Mouse (Mus musculus) myocyte (in vitro differentiated cells): Measurements from ENCODE around the gene Ulk4. TPM values are rescaled to one million over a fixed set of nuclear protein-coding genes. Genes with fewer than 3 reads are reported as not detected.

Experiments
- H3K27me3 ChIP-seq: one replicate; pipeline ENCODE4 v1.6.1; 2011; ENCODE audit not compliant: control insufficient read depth, insufficient read depth, insufficient read length
- H3K36me3 ChIP-seq: one replicate; pipeline ENCODE4 v1.6.1; 2011; ENCODE audit not compliant: control insufficient read depth, insufficient read depth
- H3K4me2 ChIP-seq: one replicate; pipeline ENCODE4 v1.6.1; 2011; ENCODE audit warnings: low read depth, control low read depth
- H3K4me3 ChIP-seq: one replicate; pipeline ENCODE4 v1.5.1; 2011; ENCODE audit warnings: mild to moderate bottlenecking, control low read depth, moderate library complexity
- H3K79me2 ChIP-seq: one replicate; pipeline ENCODE4 v1.6.1; 2011; ENCODE audit not compliant: control insufficient read depth, insufficient read depth
- H3ac ChIP-seq: one replicate; pipeline ENCODE4 v1.6.1; 2011; ENCODE audit not compliant: control insufficient read depth, insufficient read length
- CEBPB ChIP-seq: IDR thresholded peaks from 2 replicates; pipeline ENCODE4 v1.6.1; 2011; ENCODE audit warnings: mild to moderate bottlenecking, moderate library complexity; ENCODE audit not compliant: poor library complexity, insufficient read depth, severe bottlenecking
- E2F4 ChIP-seq: IDR thresholded peaks from one replicate; pipeline ENCODE4 v1.6.1; 2011; ENCODE audit warnings: mild to moderate bottlenecking, control low read depth, moderate library complexity; ENCODE audit not compliant: insufficient read depth
- MAX ChIP-seq: IDR thresholded peaks from one replicate; pipeline ENCODE4 v1.6.1; 2011; ENCODE audit warnings: low read depth, mild to moderate bottlenecking, control low read depth
- MYOD1 ChIP-seq, 3 experiments: IDR thresholded peaks; one replicate each; pipeline ENCODE4 v1.6.1; 2011; ENCODE audit warnings: control low read depth in 2 of 3, low read depth in 2 of 3, mild to moderate bottlenecking in 2 of 3, moderate library complexity in 1 of 3; ENCODE audit not compliant: insufficient read length in 2 of 3, control insufficient read depth in 1 of 3
- MYOG ChIP-seq, 3 experiments: IDR thresholded peaks; one replicate each; pipeline ENCODE4 v1.6.1; 2011; ENCODE audit warnings: control low read depth in 2 of 3, low read depth in 2 of 3, mild to moderate bottlenecking in 2 of 3; ENCODE audit not compliant: insufficient read length in 2 of 3, control insufficient read depth in 1 of 3, insufficient read depth in 1 of 3
- POLR2A ChIP-seq: IDR thresholded peaks from one replicate; pipeline ENCODE4 v1.6.1; 2011; ENCODE audit warnings: low read depth, mild to moderate bottlenecking, control low read depth, moderate library complexity; ENCODE audit not compliant: insufficient read length
- POLR2AphosphoS2 ChIP-seq: IDR thresholded peaks from one replicate; pipeline ENCODE4 v1.6.1; 2011; ENCODE audit warnings: low read depth, control low read depth; ENCODE audit not compliant: insufficient read length
- REST ChIP-seq: IDR thresholded peaks from one replicate; pipeline ENCODE4 v1.6.1; 2011; ENCODE audit warnings: mild to moderate bottlenecking, control low read depth, moderate library complexity; ENCODE audit not compliant: insufficient read depth, insufficient read length
- SRF ChIP-seq: IDR thresholded peaks from one replicate; pipeline ENCODE4 v1.6.1; 2011; ENCODE audit warnings: low read depth; ENCODE audit not compliant: control insufficient read depth, insufficient read length
- TCF12 ChIP-seq: IDR thresholded peaks from one replicate; pipeline ENCODE4 v1.6.1; 2011; ENCODE audit warnings: mild to moderate bottlenecking, control low read depth; ENCODE audit not compliant: poor library complexity, insufficient read depth, severe bottlenecking
- TCF3 ChIP-seq: IDR thresholded peaks from one replicate; pipeline ENCODE4 v1.6.1; 2011; ENCODE audit warnings: low read depth, control low read depth; ENCODE audit not compliant: insufficient read length
- USF1 ChIP-seq: IDR thresholded peaks from one replicate; pipeline ENCODE4 v1.6.1; 2011; ENCODE audit warnings: low read depth, mild to moderate bottlenecking, control low read depth, moderate library complexity
- polyA plus RNA-seq: library from polyadenylated mRNA; unstranded; fragments of >200 nt; fragmentation: generic; extraction: Trizol; gene quantifications from one replicate; pipeline ENCODE4 v1.2.1, GENCODE M21; 2012; ENCODE audit warnings: missing spikeins

Gene Ulk4
- polyA plus RNA-seq, 1 experiment, result 0.85 TPM

DNA sequence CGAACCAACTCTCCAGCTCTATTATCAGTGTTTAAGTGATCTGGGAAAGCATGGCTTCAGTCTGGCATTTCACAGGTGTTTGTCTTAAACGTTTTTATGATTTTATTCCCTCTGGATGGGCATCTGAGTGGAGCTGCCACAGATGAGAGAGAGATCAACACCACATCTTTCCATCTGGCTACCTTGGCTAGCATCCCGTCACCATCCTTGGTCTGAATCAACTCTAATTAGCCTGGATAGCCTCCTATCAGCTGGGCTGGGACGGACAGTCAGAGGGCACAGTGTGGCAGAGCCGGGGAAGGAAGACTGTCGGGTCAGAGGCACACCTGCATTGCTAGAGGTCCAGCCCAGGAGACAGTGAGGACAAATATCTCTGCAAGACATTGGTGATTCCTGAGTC lies 4.9 kb upstream of the Ulk4 start:
- Histone ChIP-seq H3K79me2 (peaks cover 10% of the 10 kb centered on the region), H3K36me3 (no peaks in the 10 kb centered on the region), H3K4me3 (no peak overlapping the region), H3K27me3 (no peaks in the 10 kb centered on the region), H3ac (no peak overlapping the region), H3K4me2 (no peak overlapping the region)
- TF ChIP-seq POLR2A (no peak), REST (no peak), E2F4 (no peak), POLR2AphosphoS2 (no peak), MAX (no peak), USF1 (no peak), TCF12 (no peak), SRF (no peak), MYOD1 (IDR thresholded peaks at IDR 0.05; ENCODE audit: control insufficient read depth in 1 of 3, insufficient read length in 2 of 3, low read depth in 2 of 3) (no peak), TCF3 (no peak), MYOG (IDR thresholded peaks at IDR 0.05; ENCODE audit: control insufficient read depth in 1 of 3, insufficient read depth in 1 of 3, insufficient read length in 2 of 3, low read depth in 2 of 3) (no peak), CEBPB (no peak)

DNA sequence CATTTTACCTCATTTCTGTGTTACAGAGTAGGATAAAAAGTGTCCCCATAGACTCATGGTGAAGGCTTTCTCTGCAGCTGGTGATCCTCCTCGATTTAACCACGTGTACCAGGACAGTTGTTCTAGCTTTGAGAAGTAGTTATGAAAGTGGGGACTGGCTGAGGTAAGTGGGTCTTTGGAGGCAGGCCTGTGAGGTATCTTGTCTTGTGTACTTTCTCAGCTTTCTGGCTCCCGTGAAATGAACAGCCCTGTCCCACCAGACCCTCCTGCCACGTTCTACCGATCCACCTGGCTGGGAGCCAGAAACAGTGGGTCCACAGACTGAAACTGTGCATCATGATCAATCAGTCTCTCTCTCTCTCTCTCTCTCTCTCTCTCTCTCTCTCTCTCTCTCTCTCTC lies 2.2 kb upstream of the Ulk4 start:
- TF ChIP-seq MAX, result no peak
- TF ChIP-seq USF1, result no peak
- no peak for TF ChIP-seq POLR2AphosphoS2
- no peak for TF ChIP-seq E2F4
- TF ChIP-seq TCF3, result no peak
- TF ChIP-seq CEBPB, result no peak
- TF ChIP-seq TCF12, result no peak
- TF ChIP-seq REST, result no peak
- TF ChIP-seq MYOD1 (IDR thresholded peaks at IDR 0.05; ENCODE audit: control insufficient read depth in 1 of 3, insufficient read length in 2 of 3, low read depth in 2 of 3), result no peak
- TF ChIP-seq POLR2A, result no peak
- no peak for TF ChIP-seq SRF
- TF ChIP-seq MYOG (IDR thresholded peaks at IDR 0.05; ENCODE audit: control insufficient read depth in 1 of 3, insufficient read depth in 1 of 3, insufficient read length in 2 of 3, low read depth in 2 of 3), result no peak

DNA sequence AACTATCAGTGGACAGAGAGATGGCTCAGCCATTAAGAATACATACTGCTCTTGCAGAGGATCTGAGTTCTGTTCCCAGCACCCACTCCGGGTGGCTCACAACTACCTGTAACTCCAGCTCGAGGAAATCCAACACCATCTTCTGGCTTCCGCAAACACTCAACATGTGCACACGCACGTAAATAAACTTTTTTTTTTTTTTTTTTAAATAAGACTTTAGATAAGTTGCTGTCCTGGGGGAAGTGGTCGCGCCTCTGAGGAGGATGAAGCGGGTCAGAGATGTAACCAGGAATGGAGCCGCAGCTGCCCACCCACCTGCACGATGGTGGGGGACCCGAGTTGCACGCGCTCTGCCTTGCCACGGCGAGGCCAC lies 266 bp downstream of the Ulk4 start:
- Histone ChIP-seq H3K36me3 (no peaks in the 10 kb centered on the region), H3K4me3 (peak overlapping the region; percentile 41), H3K27me3 (no peaks in the 10 kb centered on the region), H3K4me2 (peak overlapping the region; percentile 73), H3ac (peak overlapping the region; percentile 17), H3K79me2 (no peaks in the 10 kb centered on the region)
- no peak for TF ChIP-seq POLR2AphosphoS2
- TF ChIP-seq TCF12, result no peak

More for the DNA sequence above, 2.2 kb upstream of the Ulk4 start:
- no peak overlapping the region for H3ac ChIP-seq
- H3K4me3 ChIP-seq, result no peak overlapping the region
- H3K36me3 ChIP-seq, result no peaks in the 10 kb centered on the region
- no peaks in the 10 kb centered on the region for H3K27me3 ChIP-seq
- peaks cover 8% of the 10 kb centered on the region for H3K79me2 ChIP-seq
- H3K4me2 ChIP-seq, result no peak overlapping the region

DNA sequence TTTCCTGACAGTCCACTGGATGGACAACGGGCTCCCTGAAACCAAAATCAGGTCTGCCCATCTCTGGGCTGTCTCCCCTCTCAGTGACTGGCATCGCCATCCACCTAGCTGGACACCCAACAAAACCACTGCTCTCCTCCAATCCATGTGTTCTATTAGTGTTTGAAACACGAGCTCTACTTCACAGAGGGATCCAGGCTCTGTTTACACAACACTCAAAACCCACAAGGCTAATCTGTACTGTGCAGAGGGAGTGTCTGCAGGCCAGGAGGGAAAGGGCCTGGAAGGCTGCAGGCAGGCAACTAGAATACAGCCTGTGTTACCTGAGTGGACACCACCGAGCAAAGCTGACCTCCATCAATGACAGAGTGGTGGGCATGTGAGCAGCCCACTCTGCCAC lies 5.4 kb downstream of the Ulk4 start:
- Histone ChIP-seq H3K4me3 (no peak overlapping the region), H3ac (no peak overlapping the region)
- TF ChIP-seq CEBPB (no peak), MYOD1 (IDR thresholded peaks at IDR 0.05; ENCODE audit: control insufficient read depth in 1 of 3, insufficient read length in 2 of 3, low read depth in 2 of 3) (no peak), REST (no peak), SRF (no peak), MAX (no peak), POLR2AphosphoS2 (no peak), MYOG (IDR thresholded peaks at IDR 0.05; ENCODE audit: control insufficient read depth in 1 of 3, insufficient read depth in 1 of 3, insufficient read length in 2 of 3, low read depth in 2 of 3) (no peak), E2F4 (no peak), TCF3 (no peak), POLR2A (no peak), USF1 (no peak), TCF12 (no peak)

DNA sequence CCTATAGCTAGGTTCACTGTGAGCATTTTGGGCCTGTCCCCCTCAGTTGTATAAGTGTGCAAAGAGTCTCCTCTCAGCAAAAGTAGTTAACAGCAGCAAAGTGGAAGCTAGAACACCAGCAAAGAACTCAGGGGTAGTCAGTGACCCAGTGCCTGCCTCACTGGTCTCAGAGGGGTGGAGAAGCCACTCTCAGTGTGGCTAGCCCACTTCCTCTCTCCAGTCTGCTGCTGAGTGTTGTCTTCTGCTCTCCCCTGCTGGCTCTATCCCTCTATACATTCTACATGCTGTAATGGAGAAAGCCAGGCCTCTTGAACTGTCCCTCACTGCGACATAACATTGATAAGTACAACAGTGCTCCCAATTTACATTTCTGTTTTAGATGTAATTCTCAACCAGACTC lies 5.8 kb downstream of the Ulk4 start:
- Histone ChIP-seq H3K79me2 (no peaks in the 10 kb centered on the region), H3ac (no peak overlapping the region), H3K36me3 (no peaks in the 10 kb centered on the region), H3K4me2 (no peak overlapping the region), H3K4me3 (no peak overlapping the region), H3K27me3 (no peaks in the 10 kb centered on the region)
- no peak for TF ChIP-seq TCF3

More for the DNA sequence above, 5.4 kb downstream of the Ulk4 start:
- H3K79me2 ChIP-seq, result no peaks in the 10 kb centered on the region
- H3K4me2 ChIP-seq, result no peak overlapping the region
- H3K27me3 ChIP-seq, result no peaks in the 10 kb centered on the region
- H3K36me3 ChIP-seq, result no peaks in the 10 kb centered on the region
